Mouse (Mus musculus) G1E (cell line): ENCODE measurements at regions not wholly inside any gene's neighbourhood (a gene's known extent, or its start where the extent isn't known, plus 50 kb on each side); places are given as distances from the start of the nearest gene placed in this dataset.

Experiments used
- ATAC-seq: 2 replicates; pipeline ENCODE4 v1.8.0; 2016; ENCODE audit warnings: mild to moderate bottlenecking; ENCODE audit not compliant: insufficient number of reproducible peaks, poor library complexity, low FRiP score, severe bottlenecking; ENCODE audit errors: extremely low read depth
- DNase-seq: peaks from one replicate; pipeline ENCODE4 v3.0.0; 2012; ENCODE audit warnings: low spot score
- H3K27me3 ChIP-seq: 2 replicates; pipeline ENCODE4 v1.6.1; 2012; ENCODE audit warnings: mild to moderate bottlenecking, low read length, inconsistent platforms; ENCODE audit not compliant: insufficient read depth
- H3K36me3 ChIP-seq: replicated peaks from 2 replicates; pipeline ENCODE3; 2012; ENCODE audit warnings: mild to moderate bottlenecking, inconsistent platforms
- H3K4me1 ChIP-seq: 2 replicates; pipeline ENCODE4 v1.6.1; 2012; ENCODE audit warnings: low read depth, low read length, inconsistent platforms, mixed read lengths; ENCODE audit not compliant: insufficient read depth
- H3K4me3 ChIP-seq: 2 replicates; pipeline ENCODE4 v1.5.1; 2012; ENCODE audit warnings: low read depth, mild to moderate bottlenecking, inconsistent platforms, low read length, moderate library complexity, mixed read lengths
- H3K9me3 ChIP-seq: replicated peaks from 2 replicates; pipeline ENCODE4 v1.6.1; 2012; ENCODE audit warnings: inconsistent platforms
- CTCF ChIP-seq: IDR thresholded peaks from 2 replicates; pipeline ENCODE4 v1.5.1; 2012; ENCODE audit warnings: low read depth, low read length, inconsistent platforms, mixed read lengths
- GATA1 ChIP-seq: IDR thresholded peaks from 2 replicates; pipeline ENCODE4 v1.6.1; 2012; ENCODE audit warnings: borderline replicate concordance, low read length, inconsistent platforms, mixed read lengths
- GATA2 ChIP-seq: IDR thresholded peaks from 2 replicates; pipeline ENCODE4 v1.6.1; 2012; ENCODE audit warnings: low read depth, low read length, inconsistent platforms, borderline replicate concordance
- POLR2AphosphoS5 ChIP-seq: IDR thresholded peaks from 2 replicates; pipeline ENCODE4 v1.6.1; 2012; ENCODE audit warnings: low read depth, low read length, inconsistent platforms; ENCODE audit not compliant: insufficient replicate concordance
- TAL1 ChIP-seq: conservative IDR thresholded peaks from 2 replicates; pipeline ENCODE4 v1.6.1; 2012; ENCODE audit warnings: low read depth, low read length, inconsistent platforms, mixed read lengths

- Histone ChIP-seq H3K9me3 (peaks cover 8% of the 10 kb centered on the region), H3K4me3 (no peak overlapping the region), H3K36me3 (no peaks in the 10 kb centered on the region), H3K4me1 (no peaks in the 10 kb centered on the region), H3K27me3 (no peaks in the 10 kb centered on the region)
- no peak for DNase-seq
- TF ChIP-seq GATA1 = no peak
- TF ChIP-seq GATA2 = no peak
- no peak for TF ChIP-seq POLR2AphosphoS5
- no peak for TF ChIP-seq TAL1
- TF ChIP-seq CTCF = no peak
- no peak for ATAC-seq
Measured at GRCm38 (mm10) chr4:56068859-56069258, 536.6 kb upstream of the Klf4 start.

DNA sequence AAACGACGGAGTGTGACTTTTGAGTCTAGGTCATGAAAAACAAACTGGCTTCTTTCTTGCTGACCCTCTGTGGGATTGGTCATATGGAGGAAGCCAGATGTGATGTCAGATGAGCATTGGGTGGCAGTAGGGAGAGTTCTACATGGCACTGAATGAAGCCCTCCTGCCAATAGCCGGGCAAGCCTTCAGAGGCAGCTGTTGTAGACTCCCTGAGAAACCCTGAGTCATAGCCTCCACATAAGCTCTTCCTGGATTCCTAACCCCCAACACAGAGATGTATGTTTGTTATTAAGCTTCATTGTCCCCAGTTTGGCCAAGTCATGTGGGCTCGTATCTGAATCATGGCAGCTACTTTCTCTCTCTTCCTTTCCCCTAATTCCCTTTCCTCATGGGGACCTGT is 532.4 kb upstream of the Klf4 start:
- no peaks in the 10 kb centered on the region for H3K4me1 ChIP-seq
- peaks cover 9% of the 10 kb centered on the region for H3K9me3 ChIP-seq
- DNase-seq (no peak), ATAC-seq (no peak)
- no peak overlapping the region for H3K4me3 ChIP-seq
- H3K36me3 ChIP-seq = no peaks in the 10 kb centered on the region
- no peaks in the 10 kb centered on the region for H3K27me3 ChIP-seq
- TF ChIP-seq TAL1 = no peak
- TF ChIP-seq POLR2AphosphoS5 = no peak
- no peak for TF ChIP-seq GATA1
- TF ChIP-seq CTCF = no peak
- TF ChIP-seq GATA2 = no peak

GRCm38 (mm10) chr4:56051792-56052380 is 519.6 kb upstream of the Klf4 start:
- DNase-seq (no peak), ATAC-seq (no peak)
- H3K4me1 ChIP-seq = no peaks in the 10 kb centered on the region
- H3K36me3 ChIP-seq = no peaks in the 10 kb centered on the region
- no peak overlapping the region for H3K4me3 ChIP-seq
- TF ChIP-seq GATA2 (no peak), POLR2AphosphoS5 (no peak), TAL1 (no peak), GATA1 (no peak), CTCF (no peak)
- H3K9me3 ChIP-seq = peaks cover 9% of the 10 kb centered on the region
- no peaks in the 10 kb centered on the region for H3K27me3 ChIP-seq

- peaks cover 10% of the 10 kb centered on the region for H3K9me3 ChIP-seq
- no peaks in the 10 kb centered on the region for H3K27me3 ChIP-seq
Measured at GRCm38 (mm10) chr4:56039327-56039726, 507.1 kb upstream of the Klf4 start.

GRCm38 (mm10) chr4:56036334-56036733 is 504.1 kb upstream of the Klf4 start:
- TF ChIP-seq TAL1 (no peak), GATA2 (no peak), CTCF (no peak), GATA1 (no peak), POLR2AphosphoS5 (no peak)
- ATAC-seq (no peak), DNase-seq (no peak)
- Histone ChIP-seq H3K4me3 (no peak overlapping the region), H3K4me1 (no peaks in the 10 kb centered on the region), H3K27me3 (no peaks in the 10 kb centered on the region), H3K36me3 (no peaks in the 10 kb centered on the region), H3K9me3 (peaks cover 10% of the 10 kb centered on the region)

More at GRCm38 (mm10) chr4:56039327-56039726, 507.1 kb upstream of the Klf4 start:
- ATAC-seq (no peak), DNase-seq (no peak)
- no peaks in the 10 kb centered on the region for H3K4me1 ChIP-seq
- TF ChIP-seq POLR2AphosphoS5 (no peak), TAL1 (no peak), CTCF (no peak), GATA2 (no peak), GATA1 (no peak)
- no peak overlapping the region for H3K4me3 ChIP-seq
- H3K36me3 ChIP-seq = no peaks in the 10 kb centered on the region

DNA sequence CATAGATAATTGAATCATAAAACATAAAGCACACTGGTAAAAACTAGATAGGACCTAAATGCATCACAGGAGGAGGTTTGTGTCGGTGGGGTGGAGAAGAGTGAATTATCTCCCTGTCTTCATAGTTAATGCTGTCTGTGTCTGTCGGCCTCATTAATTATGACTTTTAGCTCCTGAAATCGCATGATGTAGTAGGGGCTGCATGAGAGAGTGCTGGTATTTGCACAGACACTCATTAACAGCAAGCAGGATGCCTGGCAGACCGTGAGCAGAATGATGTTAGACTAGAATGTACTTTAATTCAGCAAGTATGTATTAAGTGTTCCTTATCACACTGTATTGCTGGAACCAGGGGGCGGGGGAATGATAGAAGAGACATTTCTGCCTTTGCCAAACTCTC is 503.3 kb upstream of the Klf4 start:
- Histone ChIP-seq H3K4me3 (no peak overlapping the region), H3K9me3 (peaks cover 10% of the 10 kb centered on the region), H3K36me3 (no peaks in the 10 kb centered on the region), H3K27me3 (no peaks in the 10 kb centered on the region), H3K4me1 (no peaks in the 10 kb centered on the region)
- ATAC-seq (no peak), DNase-seq (no peak)
- TF ChIP-seq TAL1 (no peak), GATA2 (no peak), CTCF (no peak), POLR2AphosphoS5 (no peak), GATA1 (no peak)
